Mouse (Mus musculus): Measurements from ENCODE around the gene Rassf6.

- no peak for TF ChIP-seq CTCF (IDR thresholded peaks at IDR 0.05; ENCODE audit: control insufficient read depth, insufficient read depth, insufficient read length)
- no peak for TF ChIP-seq USF1 (IDR thresholded peaks at IDR 0.05; ENCODE audit: low read depth)
- TF ChIP-seq MYOG (IDR thresholded peaks at IDR 0.05; ENCODE audit: control insufficient read depth, extremely low read depth, insufficient read length), result no peak
- TF ChIP-seq MYOD1 (IDR thresholded peaks at IDR 0.05; ENCODE audit: control insufficient read depth, insufficient read length, low read depth), result no peak
- no peak for TF ChIP-seq FOSL1 (IDR thresholded peaks at IDR 0.05; ENCODE audit: insufficient read depth, low read length, poor library complexity, severe bottlenecking)
- no peak for TF ChIP-seq MAX (IDR thresholded peaks at IDR 0.05)
Observed at GRCm38 (mm10) chr5:90568338-90568737, 72.1 kb downstream of the Rassf6 start.

All from C2C12 (cell line).